Mouse (Mus musculus) cortical plate, adult 2 months (tissue): ENCODE measurements around the gene Map2k4.

Source experiments
- CTCF ChIP-seq: fragments of 200-500 bp; IDR thresholded peaks from 2 replicates; pipeline ENCODE4 v1.5.1; 2011; ENCODE audit warnings: mild to moderate bottlenecking, control low read depth, low read length; ENCODE audit not compliant: insufficient read depth; ENCODE audit errors: extremely low read depth
- POLR2A ChIP-seq: fragments of 200-500 bp; IDR thresholded peaks from 2 replicates; pipeline ENCODE4 v1.6.1; 2011; ENCODE audit warnings: mild to moderate bottlenecking, low read length, control low read depth; ENCODE audit not compliant: insufficient read depth; ENCODE audit errors: extremely low read depth

DNA sequence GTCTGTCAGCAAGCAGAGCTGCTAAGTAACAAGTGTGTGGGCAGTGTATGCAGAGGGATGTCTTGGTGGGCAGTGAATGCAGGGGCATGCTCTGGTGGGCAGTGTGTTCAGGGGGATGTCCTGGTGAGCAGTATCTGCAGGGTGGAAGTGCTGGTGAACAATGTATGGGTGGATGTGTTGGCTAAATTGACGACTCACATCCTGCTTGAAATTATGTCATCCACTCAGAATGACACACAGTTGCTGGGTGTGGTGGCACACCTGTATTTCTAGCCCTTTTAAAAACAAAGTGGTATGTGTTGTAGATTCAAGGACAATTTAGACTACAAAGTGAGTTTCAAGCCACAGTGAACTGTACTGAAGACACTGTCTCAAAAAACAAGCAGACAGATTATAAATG is 30.1 kb upstream of the Map2k4 start:
- no peak for TF ChIP-seq CTCF
- TF ChIP-seq POLR2A, result no peak
